Mouse (Mus musculus) urinary bladder, postnatal 36 days (tissue): ENCODE measurements around the gene Trio.

Experiments used
- DNase-seq, 2 experiments: peaks; one replicate each; pipeline ENCODE4 v3.0.0; 2022; ENCODE audit warnings: low spot score in 2 of 2, mixed read lengths in 1 of 2

Gene Trio

DNA sequence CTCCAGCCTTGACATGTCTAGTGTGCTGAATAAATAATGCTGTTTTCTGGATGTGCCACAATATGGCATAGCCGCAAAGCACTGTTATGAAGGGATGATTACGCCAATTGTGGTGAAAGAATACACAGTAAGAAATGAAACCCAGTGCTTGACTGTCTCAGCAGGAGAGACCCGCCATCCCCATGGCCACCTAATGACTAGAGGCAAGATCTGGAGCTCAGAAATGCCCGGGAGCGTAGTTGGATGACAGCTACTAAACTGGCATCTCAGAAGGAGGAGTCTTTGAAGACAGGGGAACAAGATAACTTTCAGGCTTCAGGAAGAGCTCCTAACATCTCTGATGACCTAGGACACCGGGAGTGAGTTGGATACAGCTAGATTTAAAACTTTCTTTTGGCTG lies 12.0 kb upstream of the Trio start:
- DNase-seq = no peak

DNA sequence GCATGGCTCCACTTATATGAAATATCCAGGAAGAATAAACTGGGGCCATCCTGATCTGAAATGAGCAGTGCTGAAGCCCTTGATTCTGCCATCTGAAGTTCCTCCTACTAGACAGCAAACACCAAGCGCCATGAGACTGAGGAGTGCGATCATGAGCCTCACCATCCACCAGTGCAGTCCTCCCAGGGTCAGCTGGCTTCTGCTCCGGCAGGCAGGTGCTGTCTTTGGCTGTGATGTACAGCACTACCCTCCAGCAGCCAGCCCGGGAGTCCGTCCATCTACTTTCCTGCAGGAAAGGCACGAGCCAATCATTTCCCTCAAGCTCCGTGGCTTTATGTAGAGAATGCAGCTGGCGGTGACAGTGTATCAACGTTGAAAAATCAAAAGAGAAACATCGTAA lies 10.0 kb upstream of the Trio start:
- DNase-seq = no peak

DNA sequence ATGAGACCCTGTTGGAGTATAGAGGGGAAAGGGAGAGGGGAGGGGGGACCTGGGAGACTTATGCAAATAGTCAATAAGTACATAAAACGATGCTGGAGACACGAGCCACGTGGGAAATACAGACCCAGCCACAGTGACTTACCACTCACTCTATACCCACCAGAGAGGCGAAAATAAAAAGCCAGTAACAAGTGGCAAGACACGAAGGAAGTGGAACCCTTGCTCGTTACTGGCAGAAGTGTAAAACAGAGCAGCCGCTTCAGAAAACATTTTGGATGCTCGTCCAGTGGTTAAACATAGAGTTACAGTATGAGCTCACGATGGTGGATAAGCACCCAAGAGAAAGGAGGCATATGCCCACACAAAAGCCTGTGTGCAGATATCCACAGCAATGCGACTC lies 9.0 kb upstream of the Trio start:
- DNase-seq = no peak

DNA sequence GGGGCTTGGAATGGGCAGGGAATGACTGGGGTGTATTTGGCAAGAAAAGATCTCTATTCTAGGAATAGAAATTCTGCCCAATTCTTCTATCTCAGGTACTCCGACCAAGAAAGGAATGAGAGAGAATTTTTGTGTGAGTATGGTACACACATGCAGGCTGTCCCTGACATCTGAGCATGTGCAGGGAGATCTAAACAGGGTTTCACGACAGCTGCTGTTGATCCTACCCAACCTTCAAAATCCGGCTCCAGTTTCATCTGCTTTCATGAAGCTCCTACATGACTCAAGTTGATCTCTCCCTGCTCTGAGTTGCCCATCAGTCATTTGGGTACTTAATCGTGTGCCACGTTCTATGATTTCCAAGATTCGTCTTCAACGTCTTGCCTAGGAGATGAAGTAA lies 3.7 kb upstream of the Trio start:
- DNase-seq = no peak

DNA sequence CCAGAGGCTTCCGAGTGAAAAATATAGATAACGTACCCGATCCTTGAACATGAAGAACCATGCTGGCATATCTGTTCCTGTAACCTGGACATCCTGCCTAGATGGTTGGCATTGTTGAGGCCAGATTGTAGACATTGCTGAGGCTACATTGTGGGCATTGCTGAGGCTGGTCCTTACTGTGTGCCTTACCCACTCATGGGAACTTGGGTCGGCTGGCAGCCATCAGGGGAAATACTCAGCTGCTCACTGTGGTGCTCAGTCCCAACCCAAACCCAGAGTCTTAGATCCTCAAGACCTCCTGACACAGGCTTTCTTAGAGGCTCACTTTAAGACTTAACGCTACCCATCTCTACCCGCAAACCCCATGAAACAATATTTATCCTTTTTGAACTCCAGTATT lies 2.9 kb upstream of the Trio start:
- DNase-seq = no peak

- no peak for DNase-seq
Measured at GRCm38 (mm10) chr15:28026167-28026481, 476 bp upstream of the Trio start.

GRCm38 (mm10) chr15:28024965-28025338 lies 696 bp downstream of the Trio start:
- DNase-seq = peak; percentile 42 to 52

GRCm38 (mm10) chr15:28024031-28024964 lies 1.4 kb downstream of the Trio start:
- DNase-seq = peak; percentile 61 to 71

DNA sequence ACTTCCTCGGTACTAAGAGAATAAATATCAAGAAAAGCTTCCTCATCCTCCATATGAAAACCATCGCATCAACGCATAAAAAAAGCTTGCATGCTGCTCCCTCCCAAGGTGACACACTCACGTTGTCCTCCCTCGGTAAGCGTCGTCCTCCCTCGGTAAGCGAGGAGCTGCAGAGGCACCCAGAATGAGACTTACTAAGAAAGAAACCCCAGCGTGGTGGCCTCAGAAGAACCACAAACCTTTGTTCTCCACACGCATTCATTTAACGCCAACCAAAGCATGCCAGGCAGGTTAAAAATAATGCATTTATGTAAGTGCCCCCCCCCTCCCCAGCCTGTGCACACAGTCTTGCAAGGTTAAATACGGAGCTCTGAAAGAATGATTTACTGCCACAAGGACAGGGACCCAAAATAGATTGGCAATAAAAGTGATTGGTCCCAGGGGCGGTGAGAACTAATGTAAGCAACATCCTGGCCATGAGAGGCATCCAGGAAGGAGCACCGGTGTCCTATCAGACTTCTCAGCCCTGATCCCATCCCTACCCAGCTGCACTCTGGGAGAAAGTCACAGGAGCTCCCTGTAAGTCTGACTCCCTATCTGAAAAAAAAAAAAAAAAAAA lies 3.9 kb downstream of the Trio start:
- DNase-seq = no peak

DNA sequence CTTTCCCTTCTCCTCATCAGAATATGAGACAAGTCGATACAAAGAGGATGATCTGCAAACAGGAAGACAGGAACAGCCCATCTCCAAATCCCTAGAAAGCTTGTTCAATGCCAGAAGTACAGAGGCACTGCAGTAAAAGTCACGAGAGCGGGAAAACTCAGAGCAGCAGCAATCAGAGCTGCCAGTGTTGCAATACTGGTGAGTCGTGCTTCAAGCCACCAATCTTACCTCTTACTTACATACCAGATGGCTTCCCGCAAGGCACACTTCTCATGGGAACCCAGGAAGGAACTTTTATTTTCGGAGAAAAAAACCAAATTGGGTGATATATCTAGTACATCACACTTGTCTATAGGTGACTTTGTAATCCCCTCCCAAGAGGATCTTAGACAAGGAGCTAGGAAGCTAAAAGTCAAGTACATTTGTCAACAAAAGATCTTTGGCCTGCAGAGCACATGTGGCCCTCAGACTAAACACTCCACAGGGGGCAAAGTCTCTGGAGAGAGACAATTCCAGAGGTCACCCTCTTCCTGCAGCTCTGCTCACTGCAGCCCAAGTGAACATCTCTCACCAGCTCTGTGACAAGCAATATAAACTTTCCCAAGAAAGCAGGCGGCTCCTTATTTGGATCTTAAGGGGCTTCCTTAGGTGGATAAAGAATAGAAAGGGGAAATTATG lies 6.1 kb downstream of the Trio start:
- DNase-seq = no peak

GRCm38 (mm10) chr15:28007516-28007915 lies 18.1 kb downstream of the Trio start:
- DNase-seq = no peak

DNA sequence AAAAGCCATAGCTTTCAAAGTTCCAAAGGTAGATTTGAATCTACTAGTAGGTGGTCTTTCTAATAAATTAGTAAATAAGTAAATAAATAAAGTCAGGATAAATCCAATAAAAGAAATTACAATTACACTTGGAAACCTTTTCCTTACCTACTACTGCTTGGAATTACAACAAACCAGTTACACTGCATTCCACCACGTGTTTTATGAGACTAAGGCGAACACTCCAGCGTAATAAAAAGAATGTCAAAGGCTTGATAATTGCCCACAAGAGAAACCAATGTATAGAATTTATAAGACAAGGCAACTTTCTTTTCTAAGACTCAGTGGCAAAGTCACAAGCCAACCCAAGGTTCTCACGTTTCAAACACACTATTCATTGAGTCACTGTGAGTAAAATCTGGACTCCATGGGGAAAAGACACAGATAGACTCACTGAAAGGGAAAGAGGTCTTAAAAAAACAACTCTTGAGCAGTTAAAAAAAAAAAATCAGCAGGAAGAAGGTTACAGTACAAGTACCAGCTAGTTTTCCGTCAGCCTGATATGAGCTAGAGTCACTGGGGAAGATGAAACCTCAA lies 21.4 kb downstream of the Trio start:
- no peak for DNase-seq

- DNase-seq = no peak
Measured at GRCm38 (mm10) chr15:28002515-28002914, 23.1 kb downstream of the Trio start.

- DNase-seq = no peak
Measured at GRCm38 (mm10) chr15:28001299-28001698, 24.3 kb downstream of the Trio start.

- no peak for DNase-seq
Measured at GRCm38 (mm10) chr15:27998621-27999359, 26.9 kb downstream of the Trio start.

DNA sequence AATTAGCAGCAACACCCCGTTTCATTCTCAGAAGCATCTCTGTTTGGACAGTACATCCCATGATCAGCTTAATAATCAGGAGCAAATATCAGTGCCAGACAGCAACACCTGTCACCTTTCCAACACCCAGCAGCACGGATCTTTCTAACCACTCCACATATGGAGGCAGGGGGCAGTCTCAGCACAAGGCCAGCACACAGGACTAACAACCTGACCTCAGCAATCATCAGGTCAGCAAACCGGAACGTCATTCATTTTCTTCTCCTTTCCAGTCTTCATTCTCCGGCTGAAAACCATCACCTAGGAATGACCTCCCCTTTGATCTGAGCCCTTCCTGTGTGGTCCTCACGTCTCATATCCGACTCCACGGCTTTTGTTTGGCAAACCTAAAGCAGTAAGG lies 27.7 kb downstream of the Trio start:
- DNase-seq = no peak

GRCm38 (mm10) chr15:27997391-27997841 lies 28.2 kb downstream of the Trio start:
- DNase-seq = no peak

DNA sequence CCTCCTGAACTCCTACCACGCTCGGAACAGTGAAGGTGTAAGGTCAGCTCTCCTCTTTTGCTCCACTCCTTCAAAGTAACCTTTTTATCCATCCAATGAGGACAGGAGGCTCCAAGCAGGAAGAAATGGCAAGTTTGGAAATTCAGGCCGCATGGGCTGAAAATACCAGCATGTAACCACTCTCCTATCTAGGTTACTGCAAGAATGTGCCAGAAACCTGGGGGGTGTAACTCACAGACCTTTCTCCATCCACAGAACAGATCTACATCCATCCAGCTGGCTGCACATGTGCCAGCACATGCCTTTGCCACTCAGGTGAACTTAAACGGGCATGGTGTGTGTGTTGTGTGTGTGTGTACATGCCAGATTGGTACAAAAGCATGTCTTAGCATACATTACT lies 28.9 kb downstream of the Trio start:
- no peak for DNase-seq

DNA sequence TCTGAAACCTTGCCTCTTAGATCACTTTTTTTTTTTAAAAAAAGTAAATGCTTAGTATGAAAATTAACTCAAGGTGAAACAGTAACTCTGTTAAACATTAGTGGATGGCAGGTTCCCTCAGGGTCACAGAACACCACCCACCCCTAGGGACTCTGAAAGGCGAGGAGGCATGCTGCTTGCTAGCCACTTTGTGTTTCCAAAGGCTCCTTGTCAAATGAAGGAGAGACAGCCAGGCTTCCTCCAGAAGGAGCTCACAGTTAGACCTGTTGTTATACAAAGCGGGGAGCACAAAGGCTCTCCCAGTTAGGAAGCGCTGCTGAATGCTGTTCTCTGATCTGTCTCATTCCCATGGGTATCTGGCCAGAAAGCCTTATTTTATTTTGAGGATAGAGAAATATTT lies 30.2 kb downstream of the Trio start:
- no peak for DNase-seq

GRCm38 (mm10) chr15:27994870-27995269 lies 30.8 kb downstream of the Trio start:
- no peak for DNase-seq

DNA sequence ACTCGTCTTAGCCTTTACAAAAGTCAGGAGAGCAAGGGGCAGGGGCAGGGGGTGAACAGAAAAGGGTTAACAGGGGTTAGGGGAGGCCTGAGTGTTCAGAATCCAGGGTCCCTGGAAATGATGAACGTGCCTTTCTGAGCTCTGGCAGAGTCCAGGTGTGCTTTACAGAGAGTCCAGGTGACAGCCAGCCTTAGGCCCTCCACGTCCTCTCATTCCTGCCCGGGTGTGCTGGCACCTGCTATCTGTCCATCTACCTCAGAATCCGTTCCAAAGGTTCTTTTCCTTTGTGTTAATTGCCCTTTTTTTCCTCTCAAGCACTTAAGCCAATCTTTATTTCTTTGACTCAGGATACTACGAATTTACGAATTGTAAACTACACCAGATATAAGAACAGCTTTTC lies 32.1 kb downstream of the Trio start:
- DNase-seq = no peak

- no peak for DNase-seq
Measured at GRCm38 (mm10) chr15:27992596-27992995, 33.1 kb downstream of the Trio start.
